Mouse (Mus musculus): Measurements from ENCODE around the gene Dand5.
A peak's percentile ranks its signal among the peaks of the same experiment; 100 is the strongest.

Gene Dand5

GRCm38 (mm10) chr8:84822723-84823122 lies at the start of gene Dand5:
Gene Dand5, minus strand, starts transcription at chr8:84822823.
- DNase-seq (ENCODE audit: low spot score) = no peak

- peak; percentile 81 for DNase-seq (ENCODE audit: low spot score)
These were observed 49.0 kb upstream of the Dand5 start, which contains the start of gene Syce2 for GRCm38 (mm10) chr8:84871376-84872308. Gene Syce2, plus strand, starts transcription at chr8:84872111.

- DNase-seq (ENCODE audit: low spot score) = peak; percentile 90
These were observed 34.3 kb upstream of the Dand5 start, which contains the start of gene Farsa for GRCm38 (mm10) chr8:84856864-84857441. Gene Farsa, plus strand, starts transcription at chr8:84856989.

- DNase-seq (ENCODE audit: low spot score) = no peak
These were observed 33.8 kb upstream of the Dand5 start for GRCm38 (mm10) chr8:84856434-84856833.

- DNase-seq (ENCODE audit: low spot score) = no peak
These were observed 25.2 kb upstream of the Dand5 start for GRCm38 (mm10) chr8:84847684-84848435.

GRCm38 (mm10) chr8:84846722-84847572 lies 24.3 kb upstream of the Dand5 start, which contains the start of gene Calr:
Gene Calr, minus strand, starts transcription at chr8:84846934.
- peak; percentile 97 for DNase-seq (ENCODE audit: low spot score)

- no peak for DNase-seq (ENCODE audit: low spot score)
These were observed 23.6 kb upstream of the Dand5 start for GRCm38 (mm10) chr8:84846094-84846721.

GRCm38 (mm10) chr8:84845355-84846093 lies 22.9 kb upstream of the Dand5 start:
- DNase-seq (ENCODE audit: low spot score) = no peak

- no peak for DNase-seq (ENCODE audit: low spot score)
These were observed 21.9 kb upstream of the Dand5 start for GRCm38 (mm10) chr8:84844397-84845070.

GRCm38 (mm10) chr8:84841514-84841913 lies 18.9 kb upstream of the Dand5 start:
- DNase-seq (ENCODE audit: low spot score) = no peak

- DNase-seq (ENCODE audit: low spot score) = peak; percentile 86
These were observed 17.8 kb upstream of the Dand5 start, which contains the start of gene Rad23a for GRCm38 (mm10) chr8:84840248-84840999. Gene Rad23a, minus strand, starts transcription at chr8:84840665.

- DNase-seq (ENCODE audit: low spot score) = no peak
These were observed 17.2 kb upstream of the Dand5 start for GRCm38 (mm10) chr8:84839875-84840247.

GRCm38 (mm10) chr8:84839411-84839810 lies 16.8 kb upstream of the Dand5 start:
- DNase-seq (ENCODE audit: low spot score) = no peak

GRCm38 (mm10) chr8:84838513-84838912 lies 15.9 kb upstream of the Dand5 start:
- no peak for DNase-seq (ENCODE audit: low spot score)

GRCm38 (mm10) chr8:84837912-84838470 lies 15.4 kb upstream of the Dand5 start:
- DNase-seq (ENCODE audit: low spot score) = no peak

GRCm38 (mm10) chr8:84837149-84837911 lies 14.7 kb upstream of the Dand5 start:
- no peak for DNase-seq (ENCODE audit: low spot score)

All from urinary bladder, postnatal 25 days (tissue).